Mouse (Mus musculus) adipocyte (in vitro differentiated cells): Measurements from ENCODE around the gene Gjb6.

ENCODE experiments used
- DNase-seq: peaks from one replicate; pipeline ENCODE4 v3.0.0-alpha.2; 2016; ENCODE audit warnings: low spot score

Gene Gjb6

DNA sequence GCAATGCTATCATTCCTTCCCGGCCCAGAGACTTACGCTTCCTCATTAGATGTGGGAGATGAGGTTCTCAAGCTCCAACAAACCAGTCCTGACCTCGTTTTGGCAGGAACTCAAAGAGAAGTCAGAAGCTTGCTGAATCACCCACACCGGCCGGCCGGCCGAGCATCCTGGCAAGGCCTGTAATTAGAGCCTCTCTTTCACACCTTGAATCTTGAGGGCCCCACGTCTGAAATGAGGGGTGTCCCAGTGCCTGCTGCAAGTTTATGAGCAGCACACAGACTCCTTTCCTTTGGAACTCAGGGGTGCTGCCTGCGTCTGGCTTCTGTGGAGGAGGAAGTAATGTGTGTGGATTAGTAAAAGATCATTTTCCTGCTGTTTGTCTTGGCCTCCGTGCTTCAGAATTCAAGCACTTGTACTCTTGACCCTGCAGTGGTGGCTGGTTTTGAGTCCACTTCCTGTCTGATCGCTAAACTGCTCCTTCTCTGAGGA lies 49.2 kb downstream of the Gjb6 start:
- no peak for DNase-seq

DNA sequence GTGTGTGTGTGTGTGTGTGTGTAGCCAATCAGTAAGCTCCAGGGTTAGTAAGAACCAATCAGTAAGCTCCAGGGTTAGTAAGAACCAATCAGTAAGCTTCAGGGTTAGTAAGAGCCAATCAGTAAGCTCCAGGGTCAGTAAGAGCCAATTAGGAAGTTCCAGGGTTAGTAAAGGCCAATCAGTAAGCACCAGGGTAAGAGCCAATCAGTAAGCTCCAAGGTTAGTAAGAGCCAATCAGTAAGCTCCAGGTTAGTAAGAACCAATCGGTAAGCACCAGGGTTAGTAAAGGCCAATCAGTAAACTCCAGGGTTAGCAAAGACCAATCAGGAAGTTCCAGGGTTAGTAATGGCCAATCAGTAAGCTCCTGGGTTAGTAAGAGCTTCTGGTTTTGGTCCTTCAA lies 50.5 kb downstream of the Gjb6 start:
- DNase-seq = no peak

DNA sequence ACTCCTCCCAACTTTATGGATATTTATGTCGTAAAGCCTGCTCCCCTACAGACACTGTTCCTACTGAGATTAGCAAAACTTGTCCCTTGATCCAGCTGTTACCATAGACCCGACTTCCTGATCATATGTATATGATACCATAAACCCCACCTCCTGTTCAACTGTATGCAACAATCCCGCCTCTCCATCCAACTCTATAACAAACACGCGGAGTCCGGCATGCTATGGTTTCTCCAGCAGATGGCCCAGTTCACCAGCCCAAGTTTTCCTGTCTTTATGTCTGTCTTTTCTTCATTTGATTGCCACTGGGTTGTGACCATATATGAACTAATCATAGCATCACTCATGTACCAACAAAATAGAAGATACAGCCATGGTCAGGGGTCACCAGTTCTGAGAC lies 57.9 kb downstream of the Gjb6 start:
- DNase-seq = no peak
